Mouse (Mus musculus): ENCODE results near the gene Inha. TPM values are rescaled to one million over a fixed set of nuclear protein-coding genes. Genes with fewer than 3 reads are reported as not detected.

Inha gene
- total RNA-seq, 2 experiments from 2014 or later, result 47.4 to 78.9 TPM

- DNase-seq, result no peak
Measured at GRCm38 (mm10) chr1:75556143-75556781, 49.4 kb downstream of the Inha start.

GRCm38 (mm10) chr1:75557041-75557440 lies 50.2 kb downstream of the Inha start:
- DNase-seq, result no peak

- peak; percentile 34 for DNase-seq
Measured at GRCm38 (mm10) chr1:75558388-75559178, 51.7 kb downstream of the Inha start.

GRCm38 (mm10) chr1:75559212-75559925 lies 52.5 kb downstream of the Inha start:
- DNase-seq, result peak; percentile 96

Other genes starting within 250 kb of the Inha start
- 10 to 100 TPM; 47.9 to 50.3 TPM for gene Ptprn, start 242.6 kb upstream of the Inha start, total RNA-seq (2021)
- 100 to 1,000 TPM; 103 to 109 TPM for gene Resp18, start 228.7 kb upstream of the Inha start, total RNA-seq (2021)
- gene Dnpep, start 189.1 kb upstream of the Inha start, total RNA-seq (2021), result 100 to 1,000 TPM; 103 to 106 TPM
- gene Des, start 146.7 kb upstream of the Inha start, total RNA-seq (2021), result 100 to 1,000 TPM in 1 of 2 experiments, 10 to 100 TPM in 1; 62.7 to 208 TPM
- gene Speg, start 131.8 kb upstream of the Inha start, total RNA-seq (2021), result 10 to 100 TPM; 12.8 to 30.6 TPM
- 10 to 100 TPM; 58.6 to 61.8 TPM for gene Gmppa, start 71.1 kb upstream of the Inha start, total RNA-seq (2021)
- gene Asic4, start 56.6 kb upstream of the Inha start, total RNA-seq (2021), result 1 to 10 TPM; 2.5 to 3.3 TPM
- gene Chpf, start 27.8 kb upstream of the Inha start, total RNA-seq (2021), result 10 to 100 TPM; 36.9 to 43.6 TPM
- 1 to 10 TPM; 2.5 to 3.8 TPM for gene Tmem198, start 27.5 kb upstream of the Inha start, total RNA-seq (2021)
- gene Obsl1, start 625 bp upstream of the Inha start, total RNA-seq (2021), result 100 to 1,000 TPM in 1 of 2 experiments, 10 to 100 TPM in 1; 95.2 to 118 TPM
- 10 to 100 TPM; 17.0 to 21.9 TPM for gene Stk11ip, start 14.5 kb downstream of the Inha start, total RNA-seq (2021)
- 10 to 100 TPM; 44.3 to 68.8 TPM for gene Slc4a3, start 39.2 kb downstream of the Inha start, total RNA-seq (2021)

Measured in adrenal gland, postnatal 10 days (tissue).